Mouse (Mus musculus): ENCODE results near the gene Nmrk1. TPM values are rescaled to one million over a fixed set of nuclear protein-coding genes. Genes with fewer than 3 reads are reported as not detected.

The Nmrk1 gene
- polyA plus RNA-seq, 1 experiment from 2014 or later = 19.4 TPM

DNA sequence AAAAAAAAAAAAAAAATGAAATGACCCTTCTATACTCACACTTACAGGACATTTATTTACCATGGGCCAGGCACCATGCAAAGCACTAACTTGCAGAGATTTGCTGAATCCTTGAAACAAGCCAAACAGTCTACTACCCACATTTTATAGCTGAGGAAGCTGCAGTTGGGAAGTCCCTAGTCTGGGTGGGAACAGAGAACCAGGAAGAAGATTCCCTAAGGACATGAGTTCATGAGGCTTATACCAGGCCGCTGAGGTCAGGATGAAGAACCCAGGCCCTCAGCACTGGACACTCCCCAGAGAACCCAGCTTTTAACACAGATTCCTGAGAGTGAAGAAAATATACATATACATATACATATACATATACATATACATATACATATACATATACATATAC, 14.2 kb upstream of the Nmrk1 start:
- Histone ChIP-seq H3K4me2 (no peak overlapping the region), H3K9me3 (no peaks in the 10 kb centered on the region), H3K27me3 (no peaks in the 10 kb centered on the region), H3K9ac (no peak overlapping the region), H3K27ac (no peak overlapping the region), H3K4me3 (no peak overlapping the region), H3K36me3 (no peaks in the 10 kb centered on the region), H3K4me1 (peaks cover 17% of the 10 kb centered on the region)
- 95% methylated on average over 1 of the region's 1 CpGs for WGBS
- no peak for ATAC-seq (ENCODE audit: insufficient number of reproducible peaks, insufficient read depth, low FRiP score, low TSS enrichment, low read depth)

DNA sequence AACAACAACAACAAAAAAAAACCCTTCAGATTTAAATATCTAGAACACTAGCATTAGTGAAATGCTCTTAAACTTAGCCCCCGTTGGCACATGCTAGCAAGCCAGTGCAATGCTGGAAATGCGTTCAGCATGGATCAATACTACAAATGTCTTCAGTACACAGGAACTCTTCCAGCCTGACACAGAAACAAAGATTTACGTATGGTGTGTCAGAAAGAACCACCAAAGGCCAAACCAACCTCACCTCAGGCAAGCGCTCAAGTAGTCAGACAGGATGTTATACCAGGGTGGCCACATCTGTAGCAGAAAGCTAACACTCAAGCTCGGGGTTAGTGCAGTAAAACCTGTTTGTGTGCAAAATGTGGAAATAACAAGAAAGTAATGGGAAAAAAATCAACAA, 12.7 kb upstream of the Nmrk1 start:
- H3K27ac ChIP-seq = no peak overlapping the region
- no peaks in the 10 kb centered on the region for H3K27me3 ChIP-seq
- 61% methylated on average over 5 of the region's 5 CpGs for WGBS
- no peak overlapping the region for H3K9ac ChIP-seq
- no peaks in the 10 kb centered on the region for H3K9me3 ChIP-seq
- H3K4me3 ChIP-seq = no peak overlapping the region
- no peaks in the 10 kb centered on the region for H3K36me3 ChIP-seq
- H3K4me2 ChIP-seq = no peak overlapping the region
- no peak for ATAC-seq (ENCODE audit: insufficient number of reproducible peaks, insufficient read depth, low FRiP score, low TSS enrichment, low read depth)
- peaks cover 12% of the 10 kb centered on the region for H3K4me1 ChIP-seq

DNA sequence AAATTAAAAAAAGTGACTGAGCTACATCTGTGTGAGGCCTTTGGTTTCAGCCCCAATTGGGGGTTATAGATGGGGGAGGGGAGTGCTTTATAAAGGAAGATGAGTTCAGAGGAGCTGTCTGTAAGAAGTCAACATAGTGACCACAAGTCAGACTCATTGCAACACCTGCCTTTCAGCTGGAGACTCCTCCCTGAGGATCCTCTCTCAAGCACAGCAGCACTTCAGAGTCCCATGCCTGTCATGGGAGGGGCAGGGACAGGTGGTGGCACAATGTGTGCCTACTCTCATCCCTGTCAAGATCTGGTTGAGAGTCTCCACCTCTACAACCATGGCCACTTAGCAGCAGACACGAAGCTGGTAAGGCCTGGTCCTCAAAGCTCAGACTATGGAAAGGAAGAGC, 12.1 kb upstream of the Nmrk1 start:
- no peak for ATAC-seq (ENCODE audit: insufficient number of reproducible peaks, insufficient read depth, low FRiP score, low TSS enrichment, low read depth)
- H3K9ac ChIP-seq = no peak overlapping the region
- no peak overlapping the region for H3K4me3 ChIP-seq
- no peaks in the 10 kb centered on the region for H3K27me3 ChIP-seq
- H3K4me2 ChIP-seq = no peak overlapping the region
- no peaks in the 10 kb centered on the region for H3K36me3 ChIP-seq
- H3K4me1 ChIP-seq = peaks cover 12% of the 10 kb centered on the region
- 75% methylated on average over 1 of the region's 1 CpGs for WGBS
- no peaks in the 10 kb centered on the region for H3K9me3 ChIP-seq
- H3K27ac ChIP-seq = no peak overlapping the region

DNA sequence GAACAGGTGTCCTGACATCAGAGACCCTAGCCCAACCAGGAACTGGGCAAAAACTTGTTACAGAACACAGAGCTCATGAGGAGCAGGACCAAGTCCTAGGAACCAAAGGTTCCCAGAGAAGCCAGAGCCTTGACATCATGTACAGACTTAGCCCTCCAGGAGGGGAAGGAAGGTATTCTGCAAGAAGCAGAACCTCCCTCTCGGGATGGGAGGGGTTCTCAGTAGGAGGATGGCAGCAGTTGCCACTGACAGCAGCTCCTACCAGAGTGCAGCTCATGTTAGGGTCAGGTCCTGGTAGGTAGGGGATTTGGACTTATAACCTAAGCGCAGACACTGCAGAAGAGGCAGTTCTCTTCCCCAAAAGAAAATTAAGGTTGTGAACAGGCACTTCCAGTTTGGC, 7.9 kb upstream of the Nmrk1 start:
- ATAC-seq (ENCODE audit: insufficient number of reproducible peaks, insufficient read depth, low FRiP score, low TSS enrichment, low read depth) = no peak
- Histone ChIP-seq H3K9me3 (no peaks in the 10 kb centered on the region), H3K9ac (no peak overlapping the region), H3K27me3 (no peaks in the 10 kb centered on the region), H3K4me3 (no peak overlapping the region), H3K4me1 (peaks cover 7% of the 10 kb centered on the region; the same call in 1 of the 2 replicates), H3K4me2 (no peak overlapping the region), H3K27ac (no peak overlapping the region), H3K36me3 (no peaks in the 10 kb centered on the region)
- WGBS = 70% methylated on average over 2 of the region's 2 CpGs

DNA sequence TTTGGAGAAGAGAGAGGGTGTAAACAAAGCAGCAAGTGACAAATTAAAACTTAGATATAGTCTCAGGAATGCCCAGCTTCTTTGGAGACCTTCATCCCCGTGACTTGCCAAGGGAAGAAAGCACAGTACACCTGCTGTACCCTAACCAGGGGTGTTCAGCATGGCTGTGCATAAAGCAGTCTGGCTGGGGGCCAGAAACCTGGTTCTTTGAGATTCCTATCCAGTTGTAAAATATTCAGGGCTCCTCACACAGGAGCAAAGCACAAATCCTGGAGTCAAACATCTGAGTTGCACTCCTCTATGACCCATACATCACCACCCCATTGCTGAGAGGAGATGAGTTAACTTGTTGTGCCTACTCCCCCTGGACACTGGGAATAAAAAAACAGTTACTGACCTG, 2.2 kb upstream of the Nmrk1 start:
- H3K4me1 ChIP-seq = peaks cover 18% of the 10 kb centered on the region; the same call in 1 of the 2 replicates
- H3K36me3 ChIP-seq = no peaks in the 10 kb centered on the region
- ATAC-seq (ENCODE audit: insufficient number of reproducible peaks, insufficient read depth, low FRiP score, low TSS enrichment, low read depth) = no peak
- H3K9ac ChIP-seq = no peak overlapping the region
- H3K27me3 ChIP-seq = no peaks in the 10 kb centered on the region
- peak overlapping the region; percentile 86 for H3K4me2 ChIP-seq
- WGBS = 52% methylated on average over 1 of the region's 1 CpGs
- H3K27ac ChIP-seq = no peak overlapping the region
- H3K9me3 ChIP-seq = no peaks in the 10 kb centered on the region
- no peak overlapping the region for H3K4me3 ChIP-seq

DNA sequence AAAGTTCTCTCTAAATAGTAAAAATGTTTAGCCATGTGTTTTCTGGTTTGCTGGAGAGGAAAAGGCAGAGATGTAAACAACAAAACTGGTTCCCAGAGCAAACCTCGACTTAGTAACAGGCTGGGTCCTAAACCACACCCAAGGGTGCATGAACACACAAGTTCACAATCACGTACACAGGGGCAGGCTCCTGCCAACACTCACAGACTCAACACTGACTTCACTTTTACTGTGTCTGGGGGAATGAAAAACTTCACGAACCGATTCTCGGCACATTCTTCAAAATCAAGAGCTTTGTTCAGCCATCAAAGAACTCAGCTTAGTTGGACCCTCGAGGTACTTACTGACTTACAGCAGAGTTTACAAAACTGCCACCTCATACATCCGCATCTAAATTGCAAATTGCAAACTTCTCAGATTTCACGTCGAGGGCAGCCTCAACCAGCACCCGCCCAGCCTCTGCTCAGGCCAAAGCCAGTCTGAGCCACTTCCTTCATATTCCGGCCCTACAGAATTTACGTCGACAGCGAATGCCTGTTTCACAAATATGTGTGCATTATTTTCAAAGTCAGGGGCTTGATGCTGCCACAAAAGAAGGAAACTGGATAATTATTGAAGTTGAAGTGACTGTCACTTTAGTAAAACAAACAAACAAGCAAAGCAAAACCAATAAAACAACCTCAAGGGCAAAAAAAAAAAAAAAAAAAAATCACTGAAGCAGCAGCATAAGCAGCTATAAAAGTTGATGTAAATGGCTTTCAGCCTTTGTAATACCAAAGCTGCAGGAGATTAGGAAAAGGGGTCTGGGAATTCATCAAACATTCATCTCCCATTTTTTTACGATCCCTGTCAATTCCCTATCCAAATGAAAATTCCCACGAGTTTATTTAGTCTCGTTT, 1.3 kb upstream of the Nmrk1 start:
- ATAC-seq (ENCODE audit: insufficient number of reproducible peaks, insufficient read depth, low FRiP score, low TSS enrichment, low read depth) = no peak
- Histone ChIP-seq H3K4me2 (peak overlapping the region; percentile 86), H3K27me3 (no peaks in the 10 kb centered on the region), H3K9me3 (no peaks in the 10 kb centered on the region), H3K4me3 (peak overlapping the region; percentile 82), H3K27ac (peak overlapping the region; percentile 13; the same call in 1 of the 2 replicates), H3K36me3 (no peaks in the 10 kb centered on the region), H3K4me1 (peaks cover 18% of the 10 kb centered on the region; the same call in 1 of the 2 replicates), H3K9ac (peak overlapping the region; percentile 79)
- 6% methylated on average over 17 of the region's 17 CpGs for WGBS

DNA sequence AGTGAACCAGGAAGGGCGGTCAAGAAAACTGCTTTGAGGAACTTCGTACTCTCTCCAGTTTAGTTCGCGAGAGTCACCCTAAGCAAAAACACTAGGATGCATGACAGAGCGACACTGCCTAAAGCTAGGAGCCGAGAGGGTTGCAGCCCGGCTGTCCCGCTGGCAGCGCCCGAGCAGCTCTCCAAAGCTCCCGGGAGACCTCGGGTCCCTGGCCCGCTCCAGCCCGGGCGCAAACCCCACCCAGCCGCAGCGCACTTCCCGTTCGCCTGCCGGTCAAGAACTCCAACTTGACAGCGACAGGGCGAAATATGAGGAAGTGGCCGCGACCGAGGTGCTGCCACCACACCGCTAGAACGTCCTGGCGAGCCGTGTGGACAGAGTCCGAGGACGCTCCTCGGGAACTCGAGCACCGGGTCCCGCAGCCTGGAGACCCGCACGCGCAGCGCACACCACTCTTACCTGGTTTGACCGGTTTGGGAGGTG, 548 bp upstream of the Nmrk1 start:
- Histone ChIP-seq H3K4me2 (peak overlapping the region; percentile 86), H3K4me1 (peaks cover 18% of the 10 kb centered on the region; the same call in 1 of the 2 replicates), H3K9ac (peak overlapping the region; percentile 79), H3K4me3 (peak overlapping the region; percentile 82), H3K27me3 (no peaks in the 10 kb centered on the region), H3K36me3 (no peaks in the 10 kb centered on the region), H3K27ac (peak overlapping the region; percentile 64), H3K9me3 (no peaks in the 10 kb centered on the region)
- WGBS = 0% methylated on average over 40 of the region's 40 CpGs
- peak; percentile 59; the same call in 1 of the 2 replicates for ATAC-seq (ENCODE audit: insufficient number of reproducible peaks, insufficient read depth, low FRiP score, low TSS enrichment, low read depth)

DNA sequence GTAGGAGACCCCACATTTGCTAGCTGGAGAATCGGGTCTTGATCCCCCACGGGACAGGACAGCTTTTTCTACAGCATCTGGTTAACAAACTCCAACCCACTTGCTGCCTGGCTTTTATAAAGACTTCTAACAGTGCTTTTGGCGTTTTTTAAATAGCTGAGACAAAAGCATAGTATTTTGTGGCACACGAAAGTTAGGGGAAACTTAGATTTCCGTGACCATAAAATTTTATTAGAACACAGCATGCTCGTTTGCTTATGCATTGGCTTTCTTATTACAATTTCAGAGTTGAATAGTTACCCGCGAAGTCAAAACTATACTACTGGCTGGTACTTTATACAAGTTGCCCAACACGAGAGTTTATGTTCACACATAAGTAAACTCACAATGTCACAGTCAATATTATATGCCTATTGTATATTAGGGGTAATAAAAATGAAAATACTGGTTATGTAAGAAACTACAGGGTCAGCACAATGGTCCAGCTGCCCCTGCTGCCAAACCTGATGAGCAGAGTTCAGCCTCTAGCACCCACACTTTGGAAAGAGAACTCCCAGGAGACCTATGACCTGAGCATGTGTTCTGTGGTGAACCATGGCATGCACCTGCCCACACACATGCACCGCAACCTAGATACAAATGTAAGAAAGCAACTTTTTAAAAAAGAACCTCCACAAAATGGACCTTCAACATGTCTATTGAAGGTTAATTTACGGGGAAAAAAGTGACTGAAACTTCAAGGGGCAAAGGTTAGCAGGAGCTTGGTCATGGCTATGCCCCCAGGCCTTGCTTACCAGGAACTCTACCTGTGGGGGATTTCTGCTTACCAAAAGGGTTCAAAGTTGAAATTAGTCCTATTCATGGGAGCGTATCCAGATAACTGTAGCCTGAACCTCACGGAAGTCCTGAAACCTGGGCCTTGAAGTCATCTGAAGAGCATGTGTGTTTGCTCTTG, 758 bp downstream of the Nmrk1 start:
- H3K9me3 ChIP-seq = no peaks in the 10 kb centered on the region
- peak overlapping the region; percentile 82 for H3K4me3 ChIP-seq
- ATAC-seq (ENCODE audit: insufficient number of reproducible peaks, insufficient read depth, low FRiP score, low TSS enrichment, low read depth) = no peak
- 52% methylated on average over 13 of the region's 13 CpGs for WGBS
- peaks cover 18% of the 10 kb centered on the region; the same call in 1 of the 2 replicates for H3K4me1 ChIP-seq
- H3K27ac ChIP-seq = peak overlapping the region; percentile 64
- H3K9ac ChIP-seq = peak overlapping the region; percentile 79
- H3K27me3 ChIP-seq = no peaks in the 10 kb centered on the region
- H3K4me2 ChIP-seq = peak overlapping the region; percentile 86
- no peaks in the 10 kb centered on the region for H3K36me3 ChIP-seq

DNA sequence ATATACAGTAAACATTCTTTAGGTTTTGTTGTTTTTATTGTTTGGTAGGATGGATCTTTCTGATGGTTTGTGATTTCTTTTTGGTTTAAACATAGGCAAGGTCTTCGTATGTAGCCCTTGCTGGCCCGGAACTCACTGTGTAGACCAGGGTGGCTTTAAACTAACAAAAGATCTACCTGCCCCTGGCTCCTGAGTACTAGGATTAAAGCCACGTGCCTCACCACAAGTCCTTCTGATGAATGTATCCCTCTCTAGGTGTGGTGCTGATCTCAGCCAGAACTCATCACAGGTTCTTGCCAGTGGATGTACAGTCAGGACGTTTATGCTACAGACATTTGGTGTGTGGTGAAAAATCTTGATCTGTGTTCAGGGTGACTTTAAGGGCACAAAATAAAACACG, 6.2 kb downstream of the Nmrk1 start:
- Histone ChIP-seq H3K4me2 (no peak overlapping the region), H3K9me3 (no peaks in the 10 kb centered on the region), H3K27me3 (no peaks in the 10 kb centered on the region), H3K4me3 (no peak overlapping the region), H3K9ac (no peak overlapping the region), H3K4me1 (peaks cover 8% of the 10 kb centered on the region; the same call in 1 of the 2 replicates), H3K36me3 (peaks cover 7% of the 10 kb centered on the region; the same call in 1 of the 2 replicates), H3K27ac (no peak overlapping the region)
- 78% methylated on average over 5 of the region's 5 CpGs for WGBS
- ATAC-seq (ENCODE audit: insufficient number of reproducible peaks, insufficient read depth, low FRiP score, low TSS enrichment, low read depth) = no peak

DNA sequence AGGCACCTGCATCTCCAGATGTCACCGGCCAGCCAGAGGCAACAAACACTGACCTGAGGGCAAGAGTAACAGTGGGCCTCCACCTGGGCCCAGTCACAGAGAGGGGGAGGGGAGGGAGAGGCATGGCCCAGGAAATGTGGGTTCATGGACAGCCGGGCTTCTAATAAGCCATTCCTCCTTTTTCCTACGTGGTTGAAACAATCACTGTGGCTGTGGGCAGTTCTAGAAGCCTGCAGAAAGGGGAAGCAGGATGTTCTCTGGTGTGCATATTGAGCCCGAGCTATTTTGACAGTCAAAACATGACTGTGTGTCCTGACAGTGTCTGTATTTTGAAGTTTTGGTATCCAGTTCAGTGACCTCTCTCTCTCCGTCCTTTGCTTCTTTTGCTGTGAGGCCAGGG, 7.2 kb downstream of the Nmrk1 start:
- no peak overlapping the region for H3K4me2 ChIP-seq
- no peak overlapping the region for H3K27ac ChIP-seq
- WGBS = 54% methylated on average over 5 of the region's 5 CpGs
- H3K36me3 ChIP-seq = peaks cover 9% of the 10 kb centered on the region; the same call in 1 of the 2 replicates
- H3K9ac ChIP-seq = no peak overlapping the region
- peaks cover 8% of the 10 kb centered on the region; the same call in 1 of the 2 replicates for H3K4me1 ChIP-seq
- no peaks in the 10 kb centered on the region for H3K27me3 ChIP-seq
- H3K4me3 ChIP-seq = no peak overlapping the region
- ATAC-seq (ENCODE audit: insufficient number of reproducible peaks, insufficient read depth, low FRiP score, low TSS enrichment, low read depth) = no peak
- no peaks in the 10 kb centered on the region for H3K9me3 ChIP-seq

DNA sequence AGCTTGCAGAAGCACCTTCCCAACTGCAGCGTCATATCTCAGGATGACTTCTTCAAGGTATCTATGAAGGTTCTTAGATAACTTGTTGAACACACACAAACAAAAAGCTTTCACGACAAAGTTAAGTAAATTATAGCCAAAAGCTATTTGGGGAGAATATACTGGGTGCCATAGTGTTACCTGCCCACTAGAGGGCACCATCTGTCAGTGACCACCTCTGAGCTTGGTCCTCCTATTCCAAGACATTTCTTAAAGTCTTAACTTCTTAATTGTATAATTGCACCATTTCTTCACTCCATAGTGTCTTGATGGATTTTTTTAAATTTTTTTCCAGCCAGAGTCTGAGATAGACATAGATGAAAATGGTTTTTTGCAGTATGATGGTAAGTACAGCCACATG, 7.8 kb downstream of the Nmrk1 start:
- WGBS = 26% methylated on average over 2 of the region's 2 CpGs
- no peak for ATAC-seq (ENCODE audit: insufficient number of reproducible peaks, insufficient read depth, low FRiP score, low TSS enrichment, low read depth)
- H3K27ac ChIP-seq = no peak overlapping the region
- no peak overlapping the region for H3K9ac ChIP-seq
- H3K27me3 ChIP-seq = no peaks in the 10 kb centered on the region
- peaks cover 9% of the 10 kb centered on the region; the same call in 1 of the 2 replicates for H3K36me3 ChIP-seq
- no peak overlapping the region for H3K4me2 ChIP-seq
- H3K4me3 ChIP-seq = no peak overlapping the region
- no peaks in the 10 kb centered on the region for H3K9me3 ChIP-seq
- peaks cover 8% of the 10 kb centered on the region; the same call in 1 of the 2 replicates for H3K4me1 ChIP-seq

All from embryonic facial prominence, embryonic 13.5 days (tissue).